Mouse (Mus musculus) testis, adult 2 months (tissue): ENCODE measurements at regions not wholly inside any gene's neighbourhood (a gene's known extent, or its start where the extent isn't known, plus 50 kb on each side); places are given as distances from the start of the nearest gene placed in this dataset.

ENCODE experiments used
- CTCF ChIP-seq: fragments of 200-500 bp; IDR thresholded peaks from 2 replicates; pipeline ENCODE4 v1.5.1; 2012; ENCODE audit warnings: low read depth, mild to moderate bottlenecking, inconsistent platforms, low read length, moderate library complexity; ENCODE audit not compliant: control insufficient read depth, insufficient read depth, insufficient replicate concordance
- POLR2A ChIP-seq: fragments of 200-500 bp; IDR thresholded peaks from 2 replicates; pipeline ENCODE4 v1.6.1; 2012; ENCODE audit warnings: low read depth, mild to moderate bottlenecking, inconsistent platforms, low read length, moderate library complexity; ENCODE audit not compliant: control insufficient read depth

DNA sequence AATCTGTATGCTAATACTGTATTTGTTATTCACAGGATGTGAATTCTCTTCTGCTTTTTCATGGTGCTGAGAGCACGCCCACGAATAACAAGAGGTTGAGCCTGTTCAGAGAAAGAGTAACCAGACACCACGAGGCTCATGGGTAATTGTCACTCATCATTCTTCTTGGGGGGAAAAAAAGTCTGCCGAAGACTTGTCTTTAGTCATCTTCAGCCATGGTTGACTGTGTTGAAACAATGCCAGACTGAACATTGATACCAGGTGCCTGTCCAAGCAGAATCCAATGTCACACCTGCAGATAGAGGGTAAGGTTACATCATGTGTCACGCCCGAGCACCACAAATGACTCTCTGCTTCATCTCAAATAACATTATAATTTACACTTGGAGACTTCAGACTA, 418.5 kb downstream of the Fgf9 start:
- TF ChIP-seq POLR2A: no peak
- no peak for TF ChIP-seq CTCF
